Mouse (Mus musculus): Measurements from ENCODE around the gene Nrg4. TPM values are rescaled to one million over a fixed set of nuclear protein-coding genes. Genes with fewer than 3 reads are reported as not detected.

Gene Nrg4
- polyA plus RNA-seq, 1 experiment from 2014 or later = 1.3 TPM

GRCm38 (mm10) chr9:55217381-55217780 is 109.3 kb downstream of the Nrg4 start:
- Histone ChIP-seq H3K4me2 (replicated peaks; ENCODE audit: low read depth, low read length) (no peak overlapping the region), H3K27me3 (ENCODE audit: control insufficient read depth, insufficient read depth, low read length) (no peaks in the 10 kb centered on the region), H3K36me3 (ENCODE audit: control insufficient read depth, insufficient read depth, low read length) (peaks cover 87% of the 10 kb centered on the region), H3K27ac (ENCODE audit: low read depth, low read length) (no peak overlapping the region), H3K9me3 (ENCODE audit: control insufficient read depth, low read length) (no peaks in the 10 kb centered on the region), H3K4me1 (ENCODE audit: control insufficient read depth, insufficient read depth, low read length) (no peaks in the 10 kb centered on the region), H3K9ac (ENCODE audit: low read depth, low read length) (no peak overlapping the region), H3K4me3 (ENCODE audit: low read length) (no peak overlapping the region)
- WGBS = 94% methylated on average over 3 of the region's 3 CpGs
- ATAC-seq (ENCODE audit: low FRiP score, low TSS enrichment) = no peak

GRCm38 (mm10) chr9:55216078-55216477 is 110.6 kb downstream of the Nrg4 start:
- Histone ChIP-seq H3K4me1 (ENCODE audit: control insufficient read depth, insufficient read depth, low read length) (no peaks in the 10 kb centered on the region), H3K4me3 (ENCODE audit: low read length) (no peak overlapping the region), H3K27ac (ENCODE audit: low read depth, low read length) (no peak overlapping the region), H3K9ac (ENCODE audit: low read depth, low read length) (no peak overlapping the region), H3K27me3 (ENCODE audit: control insufficient read depth, insufficient read depth, low read length) (no peaks in the 10 kb centered on the region), H3K4me2 (replicated peaks; ENCODE audit: low read depth, low read length) (no peak overlapping the region), H3K9me3 (ENCODE audit: control insufficient read depth, low read length) (no peaks in the 10 kb centered on the region), H3K36me3 (ENCODE audit: control insufficient read depth, insufficient read depth, low read length) (peaks cover 74% of the 10 kb centered on the region)
- no peak for ATAC-seq (ENCODE audit: low FRiP score, low TSS enrichment)
- WGBS = 74% methylated on average over 2 of the region's 2 CpGs

GRCm38 (mm10) chr9:55215648-55216047 is 111.0 kb downstream of the Nrg4 start:
- H3K4me1 ChIP-seq (ENCODE audit: control insufficient read depth, insufficient read depth, low read length) = 0 out of 2 replicates have a peak, but pooled peaks cover under 1% of the 10 kb centered on the region
- no peak overlapping the region for H3K4me2 ChIP-seq (replicated peaks; ENCODE audit: low read depth, low read length)
- no peaks in the 10 kb centered on the region for H3K9me3 ChIP-seq (ENCODE audit: control insufficient read depth, low read length)
- 78% methylated on average over 3 of the region's 3 CpGs for WGBS
- H3K36me3 ChIP-seq (ENCODE audit: control insufficient read depth, insufficient read depth, low read length) = peaks cover 70% of the 10 kb centered on the region
- ATAC-seq (ENCODE audit: low FRiP score, low TSS enrichment) = no peak
- H3K27ac ChIP-seq (ENCODE audit: low read depth, low read length) = no peak overlapping the region
- no peaks in the 10 kb centered on the region for H3K27me3 ChIP-seq (ENCODE audit: control insufficient read depth, insufficient read depth, low read length)
- no peak overlapping the region for H3K4me3 ChIP-seq (ENCODE audit: low read length)
- no peak overlapping the region for H3K9ac ChIP-seq (ENCODE audit: low read depth, low read length)

GRCm38 (mm10) chr9:55215056-55215455 is 111.6 kb downstream of the Nrg4 start:
- H3K4me1 ChIP-seq (ENCODE audit: control insufficient read depth, insufficient read depth, low read length) = peaks cover 6% of the 10 kb centered on the region
- 65% methylated on average over 3 of the region's 3 CpGs for WGBS
- no peak overlapping the region for H3K27ac ChIP-seq (ENCODE audit: low read depth, low read length)
- no peaks in the 10 kb centered on the region for H3K27me3 ChIP-seq (ENCODE audit: control insufficient read depth, insufficient read depth, low read length)
- H3K4me2 ChIP-seq (replicated peaks; ENCODE audit: low read depth, low read length) = no peak overlapping the region
- no peak overlapping the region for H3K4me3 ChIP-seq (ENCODE audit: low read length)
- peaks cover 64% of the 10 kb centered on the region for H3K36me3 ChIP-seq (ENCODE audit: control insufficient read depth, insufficient read depth, low read length)
- ATAC-seq (ENCODE audit: low FRiP score, low TSS enrichment) = no peak
- no peaks in the 10 kb centered on the region for H3K9me3 ChIP-seq (ENCODE audit: control insufficient read depth, low read length)
- H3K9ac ChIP-seq (ENCODE audit: low read depth, low read length) = no peak overlapping the region

GRCm38 (mm10) chr9:55213396-55213795 is 113.2 kb downstream of the Nrg4 start:
- Histone ChIP-seq H3K27me3 (ENCODE audit: control insufficient read depth, insufficient read depth, low read length) (no peaks in the 10 kb centered on the region), H3K4me2 (replicated peaks; ENCODE audit: low read depth, low read length) (no peak overlapping the region), H3K9me3 (ENCODE audit: control insufficient read depth, low read length) (no peaks in the 10 kb centered on the region), H3K36me3 (ENCODE audit: control insufficient read depth, insufficient read depth, low read length) (peaks cover 48% of the 10 kb centered on the region), H3K27ac (ENCODE audit: low read depth, low read length) (no peak overlapping the region), H3K9ac (ENCODE audit: low read depth, low read length) (no peak overlapping the region), H3K4me3 (ENCODE audit: low read length) (no peak overlapping the region), H3K4me1 (ENCODE audit: control insufficient read depth, insufficient read depth, low read length) (peaks cover 13% of the 10 kb centered on the region)
- WGBS = 96% methylated on average over 1 of the region's 1 CpGs
- no peak for ATAC-seq (ENCODE audit: low FRiP score, low TSS enrichment)

GRCm38 (mm10) chr9:55211611-55212010 is 115.0 kb downstream of the Nrg4 start:
- Histone ChIP-seq H3K9me3 (ENCODE audit: control insufficient read depth, low read length) (no peaks in the 10 kb centered on the region), H3K4me1 (ENCODE audit: control insufficient read depth, insufficient read depth, low read length) (peaks cover 17% of the 10 kb centered on the region), H3K27ac (ENCODE audit: low read depth, low read length) (no peak overlapping the region), H3K27me3 (ENCODE audit: control insufficient read depth, insufficient read depth, low read length) (no peaks in the 10 kb centered on the region), H3K4me2 (replicated peaks; ENCODE audit: low read depth, low read length) (no peak overlapping the region), H3K4me3 (ENCODE audit: low read length) (no peak overlapping the region), H3K36me3 (ENCODE audit: control insufficient read depth, insufficient read depth, low read length) (peaks cover 31% of the 10 kb centered on the region), H3K9ac (ENCODE audit: low read depth, low read length) (no peak overlapping the region)
- 77% methylated on average over 4 of the region's 4 CpGs for WGBS
- no peak for ATAC-seq (ENCODE audit: low FRiP score, low TSS enrichment)

GRCm38 (mm10) chr9:55208790-55209481 is 117.7 kb downstream of the Nrg4 start, which contains the start of gene Fbxo22:
Gene Fbxo22 (plus strand): TSS chr9:55208925.
- Histone ChIP-seq H3K9me3 (ENCODE audit: control insufficient read depth, low read length) (no peaks in the 10 kb centered on the region), H3K4me2 (replicated peaks; ENCODE audit: low read depth, low read length) (peak within 1 kb of the TSS; percentile 44), H3K9ac (ENCODE audit: low read depth, low read length) (peak within 1 kb of the TSS; percentile 81), H3K27ac (ENCODE audit: low read depth, low read length) (peak within 1 kb of the TSS; percentile 80), H3K4me1 (ENCODE audit: control insufficient read depth, insufficient read depth, low read length) (peaks cover 17% of the 10 kb centered on the region), H3K36me3 (ENCODE audit: control insufficient read depth, insufficient read depth, low read length) (peaks cover 4% of the 10 kb centered on the region; the same call in 1 of the 2 replicates), H3K4me3 (ENCODE audit: low read length) (peak within 1 kb of the TSS; percentile 77), H3K27me3 (ENCODE audit: control insufficient read depth, insufficient read depth, low read length) (no peaks in the 10 kb centered on the region)
- under 1% methylated on average over 64 of the region's 65 CpGs for WGBS
- ATAC-seq (ENCODE audit: low FRiP score, low TSS enrichment) = peak; percentile 99

GRCm38 (mm10) chr9:55208458-55208789 is 118.2 kb downstream of the Nrg4 start:
- Histone ChIP-seq H3K36me3 (ENCODE audit: control insufficient read depth, insufficient read depth, low read length) (no peaks in the 10 kb centered on the region; the same call in 1 of the 2 replicates), H3K27ac (ENCODE audit: low read depth, low read length) (peak overlapping the region; percentile 80), H3K9me3 (ENCODE audit: control insufficient read depth, low read length) (no peaks in the 10 kb centered on the region), H3K4me3 (ENCODE audit: low read length) (peak overlapping the region; percentile 77), H3K4me1 (ENCODE audit: control insufficient read depth, insufficient read depth, low read length) (peaks cover 17% of the 10 kb centered on the region), H3K9ac (ENCODE audit: low read depth, low read length) (peak overlapping the region; percentile 81), H3K4me2 (replicated peaks; ENCODE audit: low read depth, low read length) (peak overlapping the region; percentile 44), H3K27me3 (ENCODE audit: control insufficient read depth, insufficient read depth, low read length) (no peaks in the 10 kb centered on the region)
- 2% methylated on average over 2 of the region's 2 CpGs for WGBS
- ATAC-seq (ENCODE audit: low FRiP score, low TSS enrichment) = peak; percentile 29; the same call in 1 of the 2 replicates

GRCm38 (mm10) chr9:55199348-55199747 is 127.3 kb downstream of the Nrg4 start:
- 90% methylated on average over 2 of the region's 2 CpGs for WGBS
- H3K27ac ChIP-seq (ENCODE audit: low read depth, low read length) = no peak overlapping the region
- ATAC-seq (ENCODE audit: low FRiP score, low TSS enrichment) = no peak
- no peaks in the 10 kb centered on the region for H3K9me3 ChIP-seq (ENCODE audit: control insufficient read depth, low read length)
- H3K4me3 ChIP-seq (ENCODE audit: low read length) = no peak overlapping the region
- no peaks in the 10 kb centered on the region for H3K27me3 ChIP-seq (ENCODE audit: control insufficient read depth, insufficient read depth, low read length)
- H3K36me3 ChIP-seq (ENCODE audit: control insufficient read depth, insufficient read depth, low read length) = peaks cover under 1% of the 10 kb centered on the region
- H3K4me2 ChIP-seq (replicated peaks; ENCODE audit: low read depth, low read length) = no peak overlapping the region
- no peaks in the 10 kb centered on the region for H3K4me1 ChIP-seq (ENCODE audit: control insufficient read depth, insufficient read depth, low read length)
- H3K9ac ChIP-seq (ENCODE audit: low read depth, low read length) = no peak overlapping the region
